Mouse (Mus musculus) forebrain, embryonic 11.5 days (tissue): ENCODE data around the gene Cirbp. TPM values are rescaled to one million over a fixed set of nuclear protein-coding genes. Genes with fewer than 3 reads are reported as not detected.

Experiments used
- ATAC-seq: fragments of 200-750 bp; cut with Nextera tagmentation; replicated peaks from 2 replicates; pipeline ENCODE4 v1.8.0; 2017; ENCODE audit warnings: moderate TSS enrichment; ENCODE audit not compliant: low FRiP score
- DNase-seq: peaks from one replicate; pipeline ENCODE4 v3.0.0-alpha.2; 2017; ENCODE audit warnings: low spot score
- H3K27ac ChIP-seq: fragments of 300-500 bp; sonication (generic); 2 replicates; pipeline ENCODE4 v1.5.1; 2014; ENCODE audit warnings: low read depth, low read length
- H3K27me3 ChIP-seq: fragments of 300-500 bp; sonication (generic); 2 replicates; pipeline ENCODE4 v1.6.1; 2014; ENCODE audit warnings: mild to moderate bottlenecking, low read length, mixed read lengths; ENCODE audit not compliant: control insufficient read depth, insufficient read depth
- H3K36me3 ChIP-seq: fragments of 300-500 bp; sonication (generic); 2 replicates; pipeline ENCODE4 v1.6.1; 2014; ENCODE audit warnings: mild to moderate bottlenecking, low read length, moderate library complexity, mixed read lengths; ENCODE audit not compliant: control insufficient read depth, insufficient read depth
- H3K4me1 ChIP-seq: fragments of 300-500 bp; sonication (generic); replicated peaks from 2 replicates; pipeline ENCODE4 v1.6.1; 2014; ENCODE audit warnings: low read length, mixed read lengths; ENCODE audit not compliant: control insufficient read depth, insufficient read depth
- H3K4me2 ChIP-seq: fragments of 300-500 bp; sonication (generic); 2 replicates; pipeline ENCODE4 v1.6.1; 2014; ENCODE audit warnings: low read depth, mild to moderate bottlenecking, low read length, moderate library complexity, mixed read lengths; ENCODE audit not compliant: severe bottlenecking
- H3K4me3 ChIP-seq: fragments of 300-500 bp; sonication (generic); 2 replicates; pipeline ENCODE4 v1.5.1; 2014; ENCODE audit warnings: low read depth, low read length
- H3K9ac ChIP-seq: fragments of 300-500 bp; sonication (generic); 2 replicates; pipeline ENCODE4 v1.6.1; 2014; ENCODE audit warnings: low read length
- H3K9me3 ChIP-seq: fragments of 300-500 bp; sonication (generic); 2 replicates; pipeline ENCODE4 v1.6.1; 2016; ENCODE audit warnings: low read length, mixed read lengths; ENCODE audit not compliant: control insufficient read depth
- WGBS: fragments of 180-500 bp; shearing (Covaris S2); extraction: QIAGEN DNeasy Blood & Tissue Kit; methylation state at CpG from one replicate; pipeline ENCODE4 v1.1.7; 2014; 5-methylcytosine and 5-hydroxymethylcytosine counted together
- polyA plus RNA-seq: library from polyadenylated mRNA; unstranded; fragments of >200 nt; fragmentation: Nextera tagmentation; extraction: Ambion mirVana; gene quantifications from 2 replicates; pipeline ENCODE4 v1.2.1, GENCODE M21; 2014

Cirbp gene
- polyA plus RNA-seq, 1 experiment from 2014 or later, result 83.4 TPM

DNA sequence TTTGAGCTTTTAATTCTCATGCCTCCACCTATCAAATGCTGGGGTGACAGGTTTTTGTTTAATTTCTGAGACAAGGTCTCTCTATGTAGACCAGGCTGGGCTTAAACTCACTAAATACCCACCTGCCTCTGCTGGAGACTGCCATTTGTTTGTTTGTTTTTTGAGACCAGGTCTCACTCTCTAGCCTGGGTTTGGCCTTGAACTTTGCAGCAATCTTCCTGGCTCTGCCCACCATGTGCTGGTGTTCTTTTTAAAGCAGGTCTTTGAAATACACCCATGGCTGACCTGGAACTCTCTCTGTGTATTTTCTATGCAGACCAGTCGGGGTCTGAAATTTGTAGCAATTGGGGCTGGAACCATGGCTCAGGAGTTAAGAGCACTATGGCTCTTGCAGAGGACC, 30.1 kb upstream of the Cirbp start:
- Histone ChIP-seq H3K4me1 (peaks cover 28% of the 10 kb centered on the region), H3K9ac (no peak overlapping the region), H3K36me3 (peaks cover 2% of the 10 kb centered on the region; the same call in 1 of the 2 replicates), H3K9me3 (no peaks in the 10 kb centered on the region), H3K4me2 (no peak overlapping the region), H3K4me3 (no peak overlapping the region), H3K27ac (no peak overlapping the region), H3K27me3 (peaks cover 9% of the 10 kb centered on the region)
- DNase-seq, result no peak
- ATAC-seq, result no peak
- whole genome bisulfite sequencing, result 88% methylated on average over 1 of the region's 1 CpGs

GRCm38 (mm10) chr10:80136179-80136951, 29.4 kb upstream of the Cirbp start:
- peak overlapping the region; percentile 81 for H3K9ac ChIP-seq
- no peak for DNase-seq
- peak overlapping the region; percentile 79 for H3K4me3 ChIP-seq
- 20% methylated on average over 45 of the region's 49 CpGs for WGBS
- no peak for ATAC-seq
- no peak overlapping the region for H3K27ac ChIP-seq
- H3K9me3 ChIP-seq, result no peaks in the 10 kb centered on the region
- peaks cover 9% of the 10 kb centered on the region for H3K27me3 ChIP-seq
- H3K4me2 ChIP-seq, result peak overlapping the region; percentile 95
- peaks cover 24% of the 10 kb centered on the region for H3K4me1 ChIP-seq
- H3K36me3 ChIP-seq, result peaks cover 2% of the 10 kb centered on the region; the same call in 1 of the 2 replicates

DNA sequence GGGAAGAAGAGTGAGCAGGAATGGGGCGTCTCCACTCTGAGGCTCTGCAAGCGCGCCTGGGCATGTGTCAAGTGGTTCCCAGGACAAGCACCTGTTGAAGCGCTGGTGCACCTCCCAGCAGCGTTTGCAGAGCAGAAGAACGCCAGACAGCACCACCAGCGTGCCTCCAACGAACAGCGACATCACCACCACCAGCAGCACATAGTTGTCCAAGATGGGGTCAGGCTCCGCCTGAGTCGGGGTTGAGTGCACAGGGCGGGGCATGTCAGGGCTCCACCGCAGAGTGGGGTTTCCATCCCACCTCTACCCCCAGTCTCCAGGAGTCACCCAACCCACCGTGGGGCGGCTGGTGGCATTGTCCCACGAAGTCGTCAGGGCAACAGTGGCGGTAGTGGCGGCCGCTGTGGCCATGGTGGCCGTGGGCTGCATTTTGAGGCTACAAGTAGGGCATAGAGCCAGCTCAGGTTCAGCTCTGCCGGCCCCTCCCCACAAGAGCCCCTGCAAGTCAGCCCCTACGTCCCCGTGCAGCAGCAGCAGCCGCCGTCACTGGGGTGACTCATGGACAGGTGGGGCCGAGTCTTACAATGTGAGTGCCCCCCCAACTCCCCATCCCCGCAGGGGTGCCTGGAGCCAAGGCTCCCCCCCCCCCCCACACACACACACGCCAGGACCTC, 28.7 kb upstream of the Cirbp start:
- peak overlapping the region; percentile 79 for H3K4me3 ChIP-seq
- peak overlapping the region; percentile 74 for H3K27ac ChIP-seq
- no peak for ATAC-seq
- no peaks in the 10 kb centered on the region for H3K9me3 ChIP-seq
- H3K4me1 ChIP-seq, result peaks cover 20% of the 10 kb centered on the region
- WGBS, result 3% methylated on average over 24 of the region's 29 CpGs
- H3K36me3 ChIP-seq, result peaks cover 2% of the 10 kb centered on the region; the same call in 1 of the 2 replicates
- peak overlapping the region; percentile 81 for H3K9ac ChIP-seq
- DNase-seq, result no peak
- H3K27me3 ChIP-seq, result peaks cover 9% of the 10 kb centered on the region
- peak overlapping the region; percentile 95 for H3K4me2 ChIP-seq

- Histone ChIP-seq H3K4me1 (peaks cover 22% of the 10 kb centered on the region), H3K36me3 (peaks cover 2% of the 10 kb centered on the region; the same call in 1 of the 2 replicates), H3K4me3 (peak overlapping the region; percentile 79), H3K9ac (peak overlapping the region; percentile 81), H3K27me3 (peaks cover 9% of the 10 kb centered on the region), H3K9me3 (no peaks in the 10 kb centered on the region), H3K27ac (peak overlapping the region; percentile 74), H3K4me2 (peak overlapping the region; percentile 95)
- no peak for ATAC-seq
- DNase-seq, result peak; percentile 79
- WGBS, result 2% methylated on average over 28 of the region's 33 CpGs
These were observed 27.9 kb upstream of the Cirbp start for GRCm38 (mm10) chr10:80137626-80138552.

GRCm38 (mm10) chr10:80138553-80139438, 27.0 kb upstream of the Cirbp start, which contains the start of gene Atp5d:
Gene Atp5d, plus strand, starts transcription at chr10:80138632.
- WGBS, result 0% methylated on average over 67 of the region's 94 CpGs
- peak within 1 kb of the TSS; percentile 95 for H3K4me2 ChIP-seq
- peaks cover 2% of the 10 kb centered on the region; the same call in 1 of the 2 replicates for H3K36me3 ChIP-seq
- no peaks in the 10 kb centered on the region for H3K9me3 ChIP-seq
- peak within 1 kb of the TSS; percentile 74 for H3K27ac ChIP-seq
- H3K27me3 ChIP-seq, result peaks cover 9% of the 10 kb centered on the region
- peaks cover 24% of the 10 kb centered on the region for H3K4me1 ChIP-seq
- ATAC-seq (0 out of 2 replicates have a peak, but pooled peaks have one; percentile 2), DNase-seq (peak; percentile 79)
- peak within 1 kb of the TSS; percentile 79 for H3K4me3 ChIP-seq
- H3K9ac ChIP-seq, result peak within 1 kb of the TSS; percentile 81

- peaks cover 3% of the 10 kb centered on the region; the same call in 1 of the 2 replicates for H3K36me3 ChIP-seq
- peak overlapping the region; percentile 95 for H3K4me2 ChIP-seq
- no peaks in the 10 kb centered on the region for H3K9me3 ChIP-seq
- peak overlapping the region; percentile 74; the same call in 1 of the 2 replicates for H3K27ac ChIP-seq
- ATAC-seq, result no peak
- WGBS, result 1% methylated on average over 10 of the region's 10 CpGs
- H3K9ac ChIP-seq, result peak overlapping the region; percentile 81
- peaks cover 24% of the 10 kb centered on the region for H3K4me1 ChIP-seq
- H3K27me3 ChIP-seq, result peaks cover 9% of the 10 kb centered on the region
- peak overlapping the region; percentile 79 for H3K4me3 ChIP-seq
- no peak for DNase-seq
These were observed 26.4 kb upstream of the Cirbp start for GRCm38 (mm10) chr10:80139439-80139775.

DNA sequence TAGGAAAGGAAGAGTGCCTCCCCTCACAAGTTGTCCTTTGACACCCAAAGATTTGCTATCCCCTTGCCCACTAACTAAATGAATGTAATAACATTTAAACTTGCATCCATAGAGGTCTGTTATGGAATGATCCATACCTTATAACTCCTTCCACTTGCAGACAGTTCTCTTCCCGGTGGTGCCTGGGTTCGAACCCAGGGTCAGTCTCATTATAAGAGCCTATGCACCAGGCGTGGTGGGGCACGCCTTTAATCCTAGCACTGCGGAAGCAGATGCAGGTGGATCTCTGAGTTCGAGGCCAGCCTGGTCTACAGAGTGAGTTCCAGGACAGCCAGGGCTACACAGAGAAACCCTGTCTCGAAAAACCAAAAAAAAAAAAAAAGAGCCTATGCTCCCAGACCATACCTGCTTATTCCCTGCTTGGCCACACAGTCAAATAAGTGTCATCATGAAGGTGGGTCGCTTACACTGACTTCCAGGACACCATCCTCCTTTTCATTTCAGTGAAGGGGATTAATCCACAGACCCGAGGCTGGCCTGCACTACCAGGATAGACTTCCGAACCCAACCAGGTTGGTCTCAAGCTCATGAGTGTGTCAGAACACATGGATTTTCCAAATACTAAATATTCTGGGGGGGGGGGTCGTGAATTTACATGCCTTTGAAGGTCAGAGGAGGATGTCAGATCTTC, 25.7 kb upstream of the Cirbp start:
- WGBS, result 75% methylated on average over 11 of the region's 11 CpGs
- peak overlapping the region; percentile 79; the same call in 1 of the 2 replicates for H3K4me3 ChIP-seq
- no peak for ATAC-seq
- no peak overlapping the region for H3K9ac ChIP-seq
- H3K27me3 ChIP-seq, result peaks cover 9% of the 10 kb centered on the region
- H3K27ac ChIP-seq, result no peak overlapping the region
- H3K9me3 ChIP-seq, result no peaks in the 10 kb centered on the region
- no peak overlapping the region for H3K4me2 ChIP-seq
- H3K36me3 ChIP-seq, result peaks cover 3% of the 10 kb centered on the region; the same call in 1 of the 2 replicates
- peaks cover 24% of the 10 kb centered on the region for H3K4me1 ChIP-seq
- no peak for DNase-seq
